In the genomic region with DNA sequence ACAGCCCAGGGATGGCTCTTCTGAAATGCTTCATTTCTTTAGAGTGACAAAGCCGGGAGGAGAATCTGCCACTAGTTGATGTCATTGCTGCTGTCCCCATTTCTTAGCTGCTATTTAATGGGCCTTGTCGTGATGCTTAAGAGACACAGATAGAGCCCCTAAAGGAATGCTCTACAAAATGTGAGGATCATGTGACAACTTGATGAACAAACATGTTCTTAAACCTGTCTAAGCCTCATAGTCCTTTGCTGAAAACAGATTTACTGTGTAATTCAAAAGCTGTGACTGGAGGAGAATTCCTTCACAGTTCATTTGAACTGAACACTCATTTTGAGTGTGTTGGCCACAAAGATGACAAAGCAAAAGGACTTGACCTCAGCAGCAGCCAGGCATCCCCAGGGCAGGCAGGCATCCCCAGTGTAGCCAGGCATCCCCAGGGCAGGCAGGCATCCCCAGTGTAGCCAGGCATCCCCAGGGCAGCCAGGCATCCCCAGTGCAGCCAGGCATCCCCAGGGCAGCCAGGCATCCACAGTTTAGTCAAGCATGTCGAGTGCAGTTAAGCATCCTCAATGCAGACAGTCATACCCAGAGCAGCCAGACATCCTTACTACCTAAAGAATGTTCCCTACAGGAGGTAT, we compare ENCODE assay signal across 25 mouse cellular contexts. TPM values are rescaled to one million over a fixed set of nuclear protein-coding genes. Genes with fewer than 3 reads are reported as not detected.
DNase-seq lines count a peak whose midpoint lies in the region; ATAC-seq and TF ChIP-seq lines count a peak whose summit lies in the region.
"Had no signal": no experiment of that assay in that cellular context is flagged by ENCODE, and none has a peak within 500 bp of the region (broad histone marks: within the 10 kb centered on the region; RNA-seq: fewer than 3 reads in every experiment).

No protein-coding gene starts in this region.

- H3K9ac ChIP-seq in hindbrain, embryonic 16.5 days (ENCODE audit: low read depth, low read length) = no peak overlapping the region
- no peak overlapping the region for H3K9ac ChIP-seq in hindbrain, embryonic 12.5 days
- H3K9ac ChIP-seq in kidney, postnatal 0 days (ENCODE audit: low read depth, low read length) = no peak overlapping the region
- no peak overlapping the region for H3K9ac ChIP-seq in forebrain, embryonic 15.5 days (replicated peaks)
- H3K9ac ChIP-seq: embryonic facial prominence, embryonic 12.5 days; heart, embryonic 12.5 days; liver, embryonic 12.5 days; liver, postnatal 0 days; midbrain, embryonic 12.5 days had no signal

- H3K9me3 ChIP-seq in hindbrain, embryonic 16.5 days (ENCODE audit: control insufficient read depth, low read length) = no peaks in the 10 kb centered on the region
- H3K9me3 ChIP-seq in hindbrain, embryonic 12.5 days (replicated peaks) = no peaks in the 10 kb centered on the region
- no peaks in the 10 kb centered on the region for H3K9me3 ChIP-seq in kidney, postnatal 0 days (replicated peaks; ENCODE audit: low read length)
- H3K9me3 ChIP-seq in forebrain, embryonic 15.5 days = no peaks in the 10 kb centered on the region
- H3K9me3 ChIP-seq: embryonic facial prominence, embryonic 12.5 days; heart, embryonic 12.5 days; liver, embryonic 12.5 days; midbrain, embryonic 12.5 days had no signal

- H3K27ac ChIP-seq in hindbrain, embryonic 16.5 days (ENCODE audit: low read depth, low read length) = no peak overlapping the region
- no peak overlapping the region for H3K27ac ChIP-seq in hindbrain, embryonic 12.5 days
- no peak overlapping the region for H3K27ac ChIP-seq in kidney, postnatal 0 days
- no peak overlapping the region for H3K27ac ChIP-seq in forebrain, embryonic 15.5 days (replicated peaks)
- H3K27ac ChIP-seq: embryonic facial prominence, embryonic 12.5 days; heart, adult 2 months; liver, embryonic 12.5 days; midbrain, embryonic 12.5 days had no signal

- CTCF ChIA-PET in Patski (lab: Charles Lee) = no interaction called here

- no peaks in the 10 kb centered on the region for H3K36me3 ChIP-seq in hindbrain, embryonic 16.5 days (ENCODE audit: control insufficient read depth, insufficient read depth, low read length)
- no peaks in the 10 kb centered on the region for H3K36me3 ChIP-seq in hindbrain, embryonic 12.5 days
- no peaks in the 10 kb centered on the region for H3K36me3 ChIP-seq in kidney, postnatal 0 days (ENCODE audit: insufficient read depth, low read length)
- H3K36me3 ChIP-seq in forebrain, embryonic 15.5 days = no peaks in the 10 kb centered on the region
- H3K36me3 ChIP-seq: embryonic facial prominence, embryonic 12.5 days; heart, embryonic 12.5 days; liver, embryonic 12.5 days; midbrain, embryonic 12.5 days had no signal

- H3K27me3 ChIP-seq in hindbrain, embryonic 16.5 days (replicated peaks; ENCODE audit: control insufficient read depth, insufficient read depth, low read length) = no peaks in the 10 kb centered on the region
- H3K27me3 ChIP-seq in hindbrain, embryonic 12.5 days = no peaks in the 10 kb centered on the region
- no peaks in the 10 kb centered on the region for H3K27me3 ChIP-seq in kidney, postnatal 0 days (ENCODE audit: insufficient read depth, low read length)
- no peaks in the 10 kb centered on the region for H3K27me3 ChIP-seq in Patski
- no peaks in the 10 kb centered on the region for H3K27me3 ChIP-seq in forebrain, embryonic 15.5 days
- H3K27me3 ChIP-seq: embryonic facial prominence, embryonic 12.5 days; heart, embryonic 12.5 days; liver, embryonic 12.5 days; midbrain, embryonic 12.5 days had no signal

- no peak overlapping the region for H3K4me3 ChIP-seq in hindbrain, embryonic 16.5 days (ENCODE audit: low read length)
- H3K4me3 ChIP-seq in hindbrain, embryonic 12.5 days = no peak overlapping the region
- H3K4me3 ChIP-seq in kidney, postnatal 0 days (replicated peaks; ENCODE audit: low read depth, low read length) = no peak overlapping the region
- H3K4me3 ChIP-seq in forebrain, embryonic 15.5 days = no peak overlapping the region
- H3K4me3 ChIP-seq: embryonic facial prominence, embryonic 12.5 days; heart, adult 2 months; heart, embryonic 12.5 days; liver, embryonic 12.5 days; midbrain, embryonic 12.5 days had no signal

- peak; percentile 36 for DNase-seq in kidney, postnatal 0 days (ENCODE audit: low spot score)
- no peak for DNase-seq in kidney, postnatal 36 days
- no peak for DNase-seq in Patski (ENCODE audit: low read depth, low spot score)
- DNase-seq in retina, postnatal 1 day = peak; percentile 62
- DNase-seq: adrenal gland, postnatal 25 days; cerebellum, adult 11-12 months; cerebellum, adult 9-11 months; embryo, embryonic 11 days; gastrocnemius, postnatal 36 days; heart, adult 2 months; kidney, adult 18-20 months; left cerebral cortex, postnatal 4 days; liver, postnatal 0 days; lung, postnatal 36 days; thymus, adult 2 months; thymus, postnatal 36 days had no signal

- H3K4me1 ChIP-seq in hindbrain, embryonic 16.5 days (ENCODE audit: control insufficient read depth, insufficient read depth, low read depth, low read length) = no peaks in the 10 kb centered on the region
- H3K4me1 ChIP-seq in hindbrain, embryonic 12.5 days = no peaks in the 10 kb centered on the region
- H3K4me1 ChIP-seq in kidney, postnatal 0 days (replicated peaks; ENCODE audit: insufficient read depth, low read length) = no peaks in the 10 kb centered on the region
- no peaks in the 10 kb centered on the region for H3K4me1 ChIP-seq in forebrain, embryonic 15.5 days
- H3K4me1 ChIP-seq: liver, embryonic 12.5 days; midbrain, embryonic 12.5 days had no signal

- in situ Hi-C loops in Patski (cut with MboI; ENCODE audit: low pct_unique_long_range_greater_than_20kb) = no loop called here

- H3K4me2 ChIP-seq in hindbrain, embryonic 16.5 days (ENCODE audit: low read length) = no peak overlapping the region
- no peak overlapping the region for H3K4me2 ChIP-seq in hindbrain, embryonic 12.5 days (replicated peaks)
- no peak overlapping the region for H3K4me2 ChIP-seq in kidney, postnatal 0 days (ENCODE audit: low read length)
- no peak overlapping the region for H3K4me2 ChIP-seq in forebrain, embryonic 15.5 days (replicated peaks)
- H3K4me2 ChIP-seq: embryonic facial prominence, embryonic 12.5 days; heart, embryonic 12.5 days; liver, embryonic 12.5 days; midbrain, embryonic 12.5 days had no signal

- POLR2A ChIA-PET in Patski (lab: Charles Lee) = no interaction called here

- WGBS in hindbrain, embryonic 16.5 days = 51% methylated on average over 3 of the region's 3 CpGs
- WGBS in hindbrain, embryonic 12.5 days = 57% methylated on average over 3 of the region's 3 CpGs
- 37% methylated on average over 3 of the region's 3 CpGs for WGBS in kidney, postnatal 0 days
- WGBS in forebrain, embryonic 15.5 days = 52% methylated on average over 3 of the region's 3 CpGs

- TF ChIP-seq CTCF in kidney, postnatal 0 days (IDR thresholded peaks at IDR 0.05; ENCODE audit: low read depth) = no peak
- no peak for TF ChIP-seq CTCF in Patski (IDR thresholded peaks at IDR 0.05)

- ATAC-seq in hindbrain, embryonic 16.5 days = peak; percentile 28; the same call in 1 of the 2 replicates
- ATAC-seq in hindbrain, embryonic 12.5 days (ENCODE audit: low FRiP score) = no peak
- peak; percentile 76 for ATAC-seq in kidney, postnatal 0 days (replicated peaks; ENCODE audit: low FRiP score, low read depth)
- peak; percentile 65 for ATAC-seq in Patski
- ATAC-seq in forebrain, embryonic 15.5 days (replicated peaks) = no peak
- ATAC-seq: forebrain, embryonic 14.5 days; inflammation-experienced regulatory T-cells, adult 6 months; liver, embryonic 12.5 days; liver, postnatal 0 days had no signal

RNA-seq across cellular contexts. Expression of a gene that starts 9.1 kb away (rescaled TPM):
- 31.3 and 40.1 TPM in 2 replicates for polyA plus RNA-seq in hindbrain, embryonic 16.5 days (2015; fragmentation: Nextera tagmentation; extraction: Ambion mirVana)
- 1.7 and 1.9 TPM in 2 replicates for polyA plus RNA-seq in hindbrain, embryonic 12.5 days (2016; fragmentation: Nextera tagmentation; extraction: Ambion mirVana)
- 9.7 and 10.7 TPM in 2 replicates for polyA plus RNA-seq in kidney, postnatal 0 days (2015; fragmentation: Nextera tagmentation; extraction: Ambion mirVana)
- polyA plus RNA-seq in Patski (2021) = not detected
- 2.9 and 3.9 TPM in 2 replicates for polyA plus RNA-seq in forebrain, embryonic 15.5 days (2015; fragmentation: Nextera tagmentation; extraction: Ambion mirVana)

Comparison
In these comparisons a context has a peak if more than half of its experiments do, and no peak if none do; other contexts are left out.
1. ATAC-seq: peak in hindbrain, embryonic 16.5 days (single experiment), kidney, postnatal 0 days (single experiment) and Patski (single experiment); none in hindbrain, embryonic 12.5 days (single experiment) and forebrain, embryonic 15.5 days (single experiment).
2. DNase-seq: peak in kidney, postnatal 0 days (single experiment) and retina, postnatal 1 day (single experiment); none in kidney, postnatal 36 days (0 of 2) and Patski (single experiment).